Mouse (Mus musculus) ES-E14 (cell line): ENCODE results near the gene Eid2.

Experiments used
- CHD2 ChIP-seq: IDR thresholded peaks from 2 replicates; pipeline ENCODE4 v1.6.1; 2014; ENCODE audit warnings: mild to moderate bottlenecking, low read depth, low read length, inconsistent platforms
- HCFC1 ChIP-seq: IDR thresholded peaks from 2 replicates; pipeline ENCODE4 v1.6.1; 2012; ENCODE audit warnings: low read length, inconsistent platforms, borderline replicate concordance; ENCODE audit not compliant: insufficient read depth
- MAFK ChIP-seq: IDR thresholded peaks from 2 replicates; pipeline ENCODE4 v1.6.1; 2014; ENCODE audit warnings: mild to moderate bottlenecking, low read depth, low read length, inconsistent platforms; ENCODE audit not compliant: insufficient read depth
- ZNF384 ChIP-seq: IDR thresholded peaks from 2 replicates; pipeline ENCODE4 v1.6.1; 2012; ENCODE audit warnings: low read depth, low read length, inconsistent platforms

- no peak for TF ChIP-seq ZNF384
- no peak for TF ChIP-seq CHD2
- TF ChIP-seq HCFC1, result no peak
- TF ChIP-seq MAFK, result no peak
These were observed 406 bp downstream of the Eid2 start for GRCm38 (mm10) chr7:28268042-28268531.
